Mouse (Mus musculus) right cerebral cortex, adult 2 months (tissue): ENCODE data around the gene Tubd1.
"Not testable (repeated sequence)": the region's sequence is repeated elsewhere in the genome, so short reads cannot be mapped to it uniquely, and the experiment has no call there.

Source experiments
- DNase-seq, 2 experiments: peaks; one replicate each; pipeline ENCODE4 v3.0.0; 2021 to 2022; ENCODE audit warnings: low spot score in 2 of 2

Tubd1 gene

DNA sequence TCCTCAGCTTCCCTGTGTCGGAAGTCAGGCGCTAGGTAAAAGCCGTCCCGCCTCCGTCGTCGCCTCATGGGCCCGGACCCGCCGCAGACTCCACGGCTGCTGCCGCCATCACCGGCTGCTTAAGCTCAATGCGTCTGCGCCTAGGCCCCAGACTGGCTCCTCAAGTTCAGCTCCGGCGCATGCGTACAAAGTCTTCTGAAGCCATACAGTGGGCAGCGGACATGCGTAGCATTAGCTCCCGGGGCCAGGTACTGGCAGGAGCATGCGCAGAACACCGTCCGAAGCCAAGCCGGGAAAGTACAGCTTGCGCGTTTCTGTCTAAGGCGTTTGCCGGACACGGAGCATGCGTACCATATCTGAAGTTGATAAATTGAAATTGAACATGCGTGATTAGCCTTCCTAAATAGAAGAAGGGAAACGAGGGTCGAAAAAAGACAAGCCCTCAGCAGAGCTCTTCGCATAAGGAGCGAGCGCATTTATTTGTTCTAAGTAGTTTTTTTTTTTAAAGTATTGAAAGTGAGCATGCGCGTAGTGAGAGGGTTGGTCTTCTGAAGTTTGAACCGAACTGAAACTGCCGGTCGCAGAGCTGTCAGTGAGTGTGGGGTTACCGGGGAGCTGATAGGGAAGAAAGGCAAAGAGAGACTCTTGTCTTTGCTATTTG is at the start of gene Tubd1, which contains the start of gene Rps6kb1:
Gene Tubd1 (plus strand): TSS at position 353 of the 661 bp plus-strand sequence.
Gene Rps6kb1 (minus strand): TSS at position 167 of the 661 bp plus-strand sequence.
- peak; percentile 99 to 100 for DNase-seq

DNA sequence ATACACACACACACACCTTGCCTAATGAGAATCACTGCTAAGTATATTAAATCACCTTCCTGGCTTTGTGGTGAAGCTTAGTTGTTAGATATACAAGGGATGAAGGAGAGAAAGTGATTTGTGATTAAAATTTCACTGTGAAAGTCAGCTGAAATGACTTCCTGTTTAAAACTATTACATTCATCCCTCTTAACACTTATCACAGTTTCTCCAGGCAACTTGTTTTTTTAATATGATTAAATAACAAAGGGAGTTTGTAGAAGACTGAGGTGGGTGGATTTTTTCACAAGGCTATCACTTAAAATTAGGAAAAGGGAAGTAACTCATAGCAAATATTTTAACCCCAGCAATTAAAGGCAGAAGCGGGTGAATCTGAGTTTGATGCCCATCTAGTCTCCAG is 47.4 kb upstream of the Tubd1 start:
- no peak for DNase-seq

DNA sequence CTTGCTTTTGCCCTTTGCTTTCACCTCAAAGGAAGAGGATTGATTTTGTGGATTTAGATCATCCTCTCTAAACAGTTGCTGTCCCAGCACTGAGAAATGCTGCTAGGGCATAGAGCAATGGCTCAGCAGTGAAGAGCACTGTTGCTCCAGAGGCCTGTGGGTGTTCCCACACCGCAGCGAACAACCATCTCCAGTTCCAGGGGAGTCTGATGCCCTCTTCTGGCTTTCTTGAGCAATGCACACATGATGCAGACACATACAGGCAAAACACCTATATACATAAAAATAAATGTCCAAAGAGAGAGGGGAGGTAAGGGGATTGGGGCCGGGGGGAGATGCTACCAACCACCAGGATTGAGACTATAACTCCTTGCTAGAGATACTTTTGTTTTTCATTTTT is 46.9 kb upstream of the Tubd1 start:
- no peak for DNase-seq

DNA sequence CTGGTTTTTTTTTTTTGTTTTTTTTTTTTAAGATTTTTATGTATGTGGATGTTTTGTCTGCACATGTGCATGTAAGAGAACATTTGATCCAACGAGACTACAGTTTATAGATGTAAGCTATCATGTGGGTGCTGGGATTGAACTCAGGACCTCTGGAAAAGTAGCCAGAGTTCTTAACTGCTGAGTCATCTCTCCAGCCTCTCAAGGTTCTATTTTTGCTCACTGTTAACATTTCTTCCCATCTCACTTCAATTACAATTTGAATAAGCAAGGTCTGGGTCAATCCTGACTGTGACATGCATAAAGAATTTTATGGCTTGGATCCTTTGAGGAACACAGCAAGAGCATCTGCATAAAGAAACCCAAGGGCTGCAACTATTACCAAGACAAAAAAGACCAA is 44.0 kb upstream of the Tubd1 start:
- DNase-seq = no peak

DNA sequence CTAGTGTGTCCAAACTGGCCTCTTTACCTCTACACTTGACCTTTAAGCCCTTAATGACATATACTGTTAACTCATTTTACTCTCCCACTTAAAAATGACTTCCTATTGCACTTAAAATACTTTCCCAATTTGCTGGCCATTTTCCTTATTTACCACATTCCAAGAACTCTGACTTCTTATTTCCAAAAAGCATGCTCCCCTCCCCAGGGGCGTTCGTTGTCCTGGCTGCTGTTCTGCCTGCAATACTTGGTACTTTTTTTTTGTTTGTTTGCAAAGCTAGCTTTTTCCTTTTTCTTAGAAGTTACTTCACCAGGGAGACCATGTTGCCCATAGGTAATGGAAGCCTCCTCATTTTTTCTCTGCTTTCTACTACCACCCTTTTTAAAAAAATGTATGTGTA is 41.7 kb upstream of the Tubd1 start:
- DNase-seq = no peak

DNA sequence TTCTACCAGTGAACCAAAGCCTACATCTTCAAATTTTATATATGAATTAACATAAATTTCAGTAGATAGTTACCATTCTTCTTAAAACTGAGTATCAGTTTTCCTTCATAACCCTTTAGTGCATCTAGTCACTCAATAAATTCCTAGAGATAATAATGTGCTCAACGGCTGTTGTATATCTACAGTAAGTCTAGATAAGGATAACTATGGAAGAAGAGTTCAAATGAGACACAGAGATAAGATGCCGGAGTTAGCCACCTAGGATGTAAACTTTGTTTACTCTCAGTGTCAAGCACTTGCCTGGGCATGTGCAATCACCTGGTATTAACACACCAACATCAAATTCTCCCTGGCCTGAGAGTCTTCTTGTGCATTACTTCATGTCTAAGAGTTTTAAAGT is 37.5 kb upstream of the Tubd1 start:
- DNase-seq = no peak

DNA sequence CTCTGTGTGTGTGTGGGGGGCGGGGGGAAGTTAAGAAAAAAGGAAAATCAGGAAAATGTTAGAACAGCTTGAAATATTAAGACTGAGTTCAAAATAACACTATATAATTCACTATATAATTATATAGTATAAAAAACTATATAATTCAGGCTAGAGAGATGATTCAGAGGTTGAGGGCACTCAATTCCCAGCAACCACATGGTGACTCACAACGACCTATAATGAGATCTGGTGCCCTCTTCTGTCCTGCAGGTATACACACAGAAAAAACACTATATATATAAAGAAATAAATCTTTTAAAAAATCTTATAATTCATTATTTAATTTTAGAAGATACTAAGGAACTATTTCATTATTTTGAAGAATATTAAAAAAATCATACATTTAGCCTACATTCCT is 36.8 kb upstream of the Tubd1 start:
- no peak for DNase-seq

DNA sequence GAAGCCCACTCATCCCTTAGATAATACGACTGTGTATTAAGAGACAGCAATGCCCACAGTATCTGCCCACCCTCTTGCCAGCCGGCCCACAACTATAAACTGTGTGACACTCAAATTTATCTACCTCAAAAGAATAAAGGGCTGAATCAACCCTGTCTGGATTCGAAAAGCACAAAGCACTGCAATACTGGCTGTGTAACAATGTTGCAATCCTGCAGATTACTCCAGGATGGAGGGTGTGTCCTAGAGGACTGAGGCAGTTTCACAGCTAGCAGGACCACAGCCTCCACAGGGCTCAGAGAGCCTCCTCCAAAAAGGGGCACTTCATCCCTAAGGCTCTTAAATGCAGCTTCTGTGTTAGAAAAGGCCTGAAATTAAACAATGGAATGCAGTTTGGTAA is 28.2 kb upstream of the Tubd1 start:
- DNase-seq = no peak

DNA sequence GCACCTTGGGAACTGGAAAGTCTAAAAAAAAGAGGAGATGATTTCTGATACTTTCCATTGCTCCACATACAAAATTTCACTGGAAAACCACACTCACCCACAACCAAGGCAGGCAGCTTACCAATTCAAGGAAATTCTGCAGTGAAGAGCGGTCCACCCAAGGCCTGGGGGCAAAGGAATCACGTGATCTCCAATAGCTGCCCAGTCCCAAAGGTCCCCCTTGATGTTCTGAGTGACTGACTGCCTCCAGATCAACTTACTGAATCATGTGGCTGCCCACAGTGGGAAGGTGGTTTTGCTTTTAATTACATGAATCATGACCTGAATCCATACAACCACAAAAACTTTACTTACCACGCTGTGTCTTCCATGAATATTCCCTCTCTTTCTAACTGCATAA is 27.6 kb upstream of the Tubd1 start:
- DNase-seq = no peak

DNA sequence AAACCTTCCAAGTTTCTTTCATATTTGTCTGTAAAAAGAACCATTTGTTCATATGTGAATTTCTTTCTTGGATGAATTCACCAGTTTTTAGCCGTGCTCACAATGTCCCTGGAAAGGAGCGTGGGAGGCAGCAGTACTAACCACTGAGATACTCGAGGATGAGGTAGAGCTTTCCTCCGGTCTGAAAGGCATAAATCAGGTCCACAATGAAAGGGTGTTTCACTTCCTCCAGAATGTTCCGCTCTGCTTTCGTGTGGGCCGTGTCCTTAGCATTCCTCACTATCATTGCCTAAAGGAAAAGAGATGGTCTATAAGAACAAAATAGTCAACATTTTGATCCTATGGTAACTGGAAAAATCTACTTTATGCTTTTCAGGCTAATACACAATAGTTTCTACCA is 25.0 kb upstream of the Tubd1 start:
- DNase-seq = no peak

DNA sequence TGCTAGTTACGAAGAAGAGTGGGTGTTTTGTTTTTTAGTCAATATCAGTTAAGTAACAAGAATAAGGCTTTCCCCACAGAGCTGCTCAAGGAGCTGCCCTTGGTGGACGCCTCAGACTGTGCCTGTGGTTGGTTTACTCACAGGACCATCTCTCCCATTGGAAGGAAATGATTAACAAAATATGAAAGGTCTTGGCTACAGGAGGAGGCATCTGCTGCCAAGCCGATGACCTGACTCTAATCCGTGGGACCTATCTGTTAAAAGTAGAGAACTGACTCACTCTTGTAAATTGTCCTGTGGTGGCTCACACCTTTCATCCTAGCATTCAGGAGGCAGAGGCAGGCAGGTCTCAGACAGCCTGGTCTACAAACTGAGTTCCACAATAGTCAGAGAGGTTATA is 17.3 kb upstream of the Tubd1 start:
- DNase-seq = no peak

DNA sequence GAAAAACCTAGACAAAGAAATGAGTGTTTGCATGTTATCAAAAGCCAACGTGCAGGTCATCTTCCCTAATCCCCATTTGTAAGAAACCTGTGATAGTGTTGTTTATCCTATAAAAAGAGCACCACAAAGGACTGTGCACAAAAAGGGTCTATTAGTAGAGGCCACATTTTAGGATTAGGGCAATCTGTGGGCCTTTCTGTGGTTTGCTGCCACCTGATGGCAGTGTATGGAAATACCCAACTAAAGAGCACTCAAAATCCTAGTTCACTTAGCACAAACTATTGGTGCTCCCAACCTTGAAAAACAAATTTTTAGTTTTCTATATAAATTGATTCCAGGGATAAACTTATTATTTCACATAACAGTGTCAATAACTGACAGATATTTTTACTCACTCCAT is 12.0 kb upstream of the Tubd1 start:
- peak; percentile 11 to 24 for DNase-seq

DNA sequence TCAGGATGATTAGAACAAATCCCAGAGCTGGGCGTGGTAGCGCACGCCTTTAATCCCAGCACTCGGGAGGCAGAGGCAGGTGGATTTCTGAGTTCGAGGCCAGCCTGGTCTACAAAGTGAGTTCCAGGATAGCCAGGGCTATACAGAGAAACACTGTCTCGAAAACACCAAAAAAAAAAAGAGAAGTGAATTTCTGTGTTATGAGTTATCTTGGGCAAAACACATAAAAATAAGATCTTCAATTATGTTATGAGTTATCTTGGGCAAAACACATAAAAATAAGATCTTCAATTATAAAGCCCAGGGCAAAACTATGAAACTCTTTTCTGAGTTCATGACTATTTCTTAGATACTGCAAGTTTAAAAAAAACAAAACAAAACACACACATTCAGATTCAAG is 11.5 kb upstream of the Tubd1 start:
- not testable (repeated sequence) for DNase-seq

DNA sequence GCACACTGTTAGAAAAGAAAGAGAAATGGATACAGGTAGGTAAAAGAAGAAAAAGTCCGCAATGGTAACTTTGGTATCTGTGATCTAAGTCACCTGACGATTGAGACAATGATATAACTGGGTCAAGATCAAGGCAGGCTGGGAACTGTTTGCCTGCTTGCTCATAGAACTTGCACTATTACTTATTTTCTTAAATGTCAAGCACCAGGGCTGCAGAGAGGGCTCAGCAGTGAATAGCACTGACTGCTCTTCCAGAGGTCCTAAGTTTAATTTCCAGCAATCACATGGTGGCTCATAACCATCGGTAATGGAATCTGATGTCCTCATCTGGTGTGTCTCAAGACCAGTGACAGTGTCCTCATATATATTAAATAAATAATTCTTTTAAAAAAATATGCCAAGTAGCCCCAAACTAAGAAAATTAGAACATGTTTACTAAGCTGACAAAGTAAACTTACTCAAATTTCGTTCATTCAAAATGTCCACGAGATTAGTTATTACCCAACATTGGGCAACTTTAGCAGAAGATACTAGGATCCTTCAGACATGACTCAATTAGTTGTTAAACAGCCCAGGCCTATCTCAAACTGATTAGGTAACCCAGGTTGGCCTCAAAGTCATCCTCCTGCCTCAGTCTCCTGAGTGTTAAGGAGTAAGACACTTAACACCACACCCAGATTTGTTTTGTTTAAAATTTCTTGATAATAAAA is 10.4 kb upstream of the Tubd1 start:
- DNase-seq = no peak

DNA sequence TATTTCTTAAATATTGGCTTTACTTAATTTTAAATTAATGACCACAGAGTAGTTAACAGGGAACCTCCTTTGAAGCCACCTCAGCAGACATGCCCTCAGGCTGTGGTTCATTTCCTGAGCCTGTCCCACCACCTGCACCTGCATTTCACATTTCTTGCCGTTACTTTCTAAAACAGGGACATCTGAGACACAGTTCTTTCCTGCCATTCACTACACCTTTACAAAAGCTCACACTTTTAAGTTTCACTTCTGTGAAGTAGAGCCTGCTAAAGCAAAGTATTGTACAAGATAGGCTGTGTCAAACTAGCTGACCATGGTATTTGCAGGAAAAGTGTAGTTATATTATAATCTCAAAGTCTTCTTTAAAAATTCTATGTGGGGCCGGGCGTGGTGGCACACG is 6.0 kb upstream of the Tubd1 start:
- no peak for DNase-seq

DNA sequence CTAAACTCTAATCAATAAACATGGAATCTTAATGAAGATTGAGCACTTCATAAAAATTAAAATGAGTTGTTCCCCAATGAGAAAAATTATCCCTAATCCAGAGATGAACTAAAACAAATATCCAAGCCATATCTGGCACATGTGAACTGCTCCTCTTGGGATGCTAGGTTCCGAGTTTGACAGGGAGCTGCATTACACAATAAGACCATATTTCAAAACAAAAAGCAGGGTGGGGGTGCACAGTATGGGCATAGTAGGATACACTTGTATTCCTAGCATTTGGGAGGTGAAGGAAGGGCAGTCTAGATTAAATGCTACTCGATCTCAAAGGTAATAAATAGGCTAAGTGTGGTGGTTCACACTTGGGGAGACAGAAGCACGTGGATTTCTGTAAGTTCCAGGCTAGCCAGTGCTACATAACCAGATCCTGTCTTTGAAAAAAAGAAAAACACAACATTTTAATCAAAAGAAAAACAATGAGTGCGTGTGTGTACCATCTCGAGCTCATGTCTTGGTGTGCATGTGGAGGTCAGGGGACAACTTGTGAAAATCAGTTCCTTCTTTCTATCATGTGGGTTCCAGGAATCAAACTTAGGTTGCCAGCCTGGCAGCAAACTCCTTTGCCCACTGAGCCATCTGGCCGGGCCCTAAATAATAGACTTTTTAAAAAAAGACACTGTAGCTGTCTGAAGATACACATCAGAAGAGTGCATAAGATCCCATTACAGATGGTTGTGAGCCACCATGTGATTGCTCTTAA is 4.9 kb upstream of the Tubd1 start:
- no peak for DNase-seq

DNA sequence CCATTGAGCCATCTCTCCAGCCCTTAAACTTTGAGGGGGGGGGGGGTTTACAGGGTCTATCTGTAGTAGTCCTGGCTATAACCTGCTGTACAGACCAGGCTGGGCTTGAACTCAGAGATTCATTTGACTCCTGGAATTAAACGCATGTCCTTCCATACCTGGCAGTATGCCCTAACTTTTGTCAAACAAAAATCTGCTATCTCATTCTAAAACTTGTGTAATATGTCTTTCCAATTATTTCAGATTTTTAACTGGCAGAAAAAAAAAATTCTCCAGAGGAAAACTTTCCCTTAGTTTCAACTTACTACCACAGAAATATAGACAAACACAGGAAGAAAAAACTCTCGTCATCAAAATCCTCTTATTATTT is 4.3 kb upstream of the Tubd1 start:
- DNase-seq = no peak

DNA sequence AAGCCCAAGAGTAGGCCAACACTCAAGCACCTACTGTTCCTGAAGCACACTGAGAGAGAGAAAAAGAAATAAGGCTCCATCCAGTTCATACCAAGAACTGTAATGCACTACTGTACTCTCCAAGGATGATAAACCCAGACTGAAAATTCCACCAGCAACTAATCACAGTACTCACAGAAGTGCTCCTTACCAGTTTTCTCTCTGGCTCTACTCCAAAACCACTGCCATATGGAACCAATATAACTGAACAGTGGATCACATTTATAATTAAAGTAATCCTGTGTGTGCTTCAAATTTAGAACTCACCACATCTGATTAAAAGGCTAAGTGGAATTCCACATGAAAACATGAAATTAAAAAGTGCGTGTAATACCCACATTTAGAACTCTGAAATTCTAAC is 1.9 kb upstream of the Tubd1 start:
- DNase-seq = no peak

DNA sequence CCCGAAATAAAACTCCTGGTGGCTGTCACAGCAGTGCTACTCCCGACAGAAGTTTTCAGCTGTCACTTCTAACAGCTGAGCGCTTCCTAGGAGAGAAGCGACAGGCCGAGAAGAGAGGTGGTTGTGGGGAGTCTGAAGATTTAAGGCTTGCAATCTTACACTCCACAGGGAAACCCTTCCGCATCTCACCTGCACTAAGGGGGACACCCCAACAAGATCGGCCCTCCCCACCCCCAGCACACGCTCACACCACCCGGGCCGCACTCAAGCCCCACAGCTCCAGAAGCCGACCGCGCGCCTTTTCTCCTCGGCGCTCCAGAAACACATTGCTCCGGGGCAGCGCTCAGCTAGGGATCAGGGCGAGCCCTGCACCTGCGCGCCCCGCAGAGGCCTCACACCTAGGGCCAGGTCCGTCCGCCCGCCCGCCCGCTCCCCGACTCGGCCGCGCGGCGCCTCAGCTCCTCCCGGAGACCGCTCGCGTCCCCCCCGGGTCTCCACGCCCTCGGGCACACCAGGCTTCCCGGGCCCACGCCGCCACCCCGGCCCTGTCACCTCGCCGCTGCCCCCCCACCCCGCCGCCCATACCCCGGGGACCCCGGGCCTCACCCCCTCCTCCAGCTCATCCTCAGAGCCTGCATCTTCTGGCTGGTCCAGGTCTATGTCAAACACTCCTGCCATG is 692 bp upstream of the Tubd1 start:
- DNase-seq = peak; percentile 19 to 23

DNA sequence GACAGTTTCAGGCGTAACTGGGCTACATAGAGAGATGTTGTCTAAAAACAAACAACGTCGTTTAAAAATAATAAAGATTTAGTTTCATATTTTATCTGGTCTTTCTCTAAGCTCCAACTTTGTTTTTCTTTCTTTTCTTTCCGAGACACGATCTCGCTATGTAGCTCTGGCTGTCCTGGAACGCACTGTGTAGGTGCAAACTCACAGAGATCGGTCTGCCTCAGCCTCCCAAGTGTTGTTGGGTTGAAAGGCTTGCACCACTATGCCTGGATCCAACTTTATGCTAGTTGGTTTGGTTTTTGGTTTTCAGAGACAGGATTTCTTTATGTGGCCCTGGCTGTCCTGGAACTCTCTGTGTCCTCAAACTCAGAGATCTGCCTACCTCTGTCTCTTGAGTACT is 765 bp downstream of the Tubd1 start:
- no peak for DNase-seq

DNA sequence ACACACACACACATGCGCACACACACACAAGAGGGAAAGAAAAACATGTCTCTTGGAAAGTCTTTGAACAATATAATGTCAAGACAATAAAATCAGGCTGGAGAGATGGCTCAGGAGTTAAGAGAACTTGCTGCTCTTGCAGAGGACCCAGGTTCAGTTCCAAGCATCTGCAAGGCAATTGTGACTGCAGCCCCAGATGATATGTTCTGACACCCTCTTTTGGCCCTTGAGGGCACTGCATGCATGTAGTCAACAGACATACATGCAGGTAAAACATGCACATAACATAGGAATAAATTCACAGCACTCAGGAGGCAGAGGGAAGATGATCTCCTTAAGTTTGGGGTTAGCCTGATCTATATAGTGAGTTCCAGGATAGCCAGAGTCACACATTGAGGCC is 2.6 kb downstream of the Tubd1 start:
- no peak for DNase-seq

DNA sequence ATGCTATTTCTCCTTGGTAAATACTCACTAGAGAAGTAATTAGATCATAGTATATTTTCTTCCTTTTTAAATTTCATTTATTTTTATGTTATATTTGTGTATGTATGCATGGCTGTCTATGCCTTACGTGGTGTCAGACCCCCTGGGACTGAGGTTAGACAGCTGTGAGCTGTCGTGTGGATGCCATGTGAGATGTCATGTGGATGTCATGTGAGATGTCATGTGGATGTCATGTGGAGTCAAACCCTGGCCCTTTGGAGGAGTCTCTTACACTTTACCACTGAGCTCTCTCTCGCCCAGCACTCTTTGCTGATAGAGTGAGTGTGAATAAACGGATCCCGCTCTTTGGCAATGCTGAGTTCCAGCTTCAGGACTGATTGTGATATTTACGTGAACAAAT is 8.7 kb downstream of the Tubd1 start:
- DNase-seq = no peak
